Mouse (Mus musculus): ENCODE results near the gene Ccser1. TPM values are rescaled to one million over a fixed set of nuclear protein-coding genes. Genes with fewer than 3 reads are reported as not detected.
"Not testable (repeated sequence)": the region's sequence is repeated elsewhere in the genome, so short reads cannot be mapped to it uniquely, and the experiment has no call there.

Gene Ccser1
- polyA plus RNA-seq, 1 experiment from 2014 or later, result 3.8 TPM

DNA sequence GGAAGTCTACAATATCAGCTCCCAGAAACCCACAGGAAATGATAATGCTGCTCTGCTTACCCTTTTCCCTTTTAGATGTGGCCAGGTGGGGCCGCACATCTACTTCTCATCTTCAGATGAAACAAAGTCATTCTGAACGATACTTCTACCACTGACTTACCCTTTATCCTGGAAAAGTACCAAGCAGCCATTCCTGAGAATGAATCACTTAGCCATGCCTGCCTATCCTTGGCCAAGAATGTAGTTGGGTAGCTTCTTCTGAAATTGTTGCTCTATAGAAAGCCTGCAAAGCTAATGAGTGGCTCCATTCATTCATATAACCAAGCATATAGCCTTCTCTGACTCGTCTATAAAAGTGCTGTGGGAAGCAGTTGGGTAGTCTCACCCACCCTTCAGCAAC is 62.4 kb downstream of the Ccser1 start:
- Histone ChIP-seq H3K4me1 (ENCODE audit: control insufficient read depth, insufficient read depth, low read length) (no peaks in the 10 kb centered on the region), H3K9ac (ENCODE audit: low read depth, low read length) (no peak overlapping the region), H3K36me3 (ENCODE audit: control insufficient read depth, insufficient read depth, low read length) (no peaks in the 10 kb centered on the region), H3K4me2 (ENCODE audit: low read depth, low read length) (no peak overlapping the region), H3K9me3 (ENCODE audit: control insufficient read depth, low read length) (no peaks in the 10 kb centered on the region), H3K4me3 (ENCODE audit: low read length) (no peak overlapping the region), H3K27me3 (replicated peaks; ENCODE audit: control insufficient read depth, insufficient read depth, low read length) (no peaks in the 10 kb centered on the region), H3K27ac (ENCODE audit: low read length) (no peak overlapping the region)
- ATAC-seq, result no peak
- 87% methylated on average over 3 of the region's 3 CpGs for WGBS

GRCm38 (mm10) chr6:61246523-61246922 is 66.4 kb downstream of the Ccser1 start:
- Histone ChIP-seq H3K36me3 (ENCODE audit: control insufficient read depth, insufficient read depth, low read length) (no peaks in the 10 kb centered on the region), H3K9ac (ENCODE audit: low read depth, low read length) (no peak overlapping the region), H3K4me3 (ENCODE audit: low read length) (no peak overlapping the region), H3K27me3 (replicated peaks; ENCODE audit: control insufficient read depth, insufficient read depth, low read length) (no peaks in the 10 kb centered on the region), H3K4me2 (ENCODE audit: low read depth, low read length) (no peak overlapping the region), H3K4me1 (ENCODE audit: control insufficient read depth, insufficient read depth, low read length) (no peaks in the 10 kb centered on the region), H3K27ac (ENCODE audit: low read length) (no peak overlapping the region), H3K9me3 (ENCODE audit: control insufficient read depth, low read length) (no peaks in the 10 kb centered on the region)
- WGBS, result 49% methylated on average over 4 of the region's 4 CpGs
- ATAC-seq, result peak; percentile 88

DNA sequence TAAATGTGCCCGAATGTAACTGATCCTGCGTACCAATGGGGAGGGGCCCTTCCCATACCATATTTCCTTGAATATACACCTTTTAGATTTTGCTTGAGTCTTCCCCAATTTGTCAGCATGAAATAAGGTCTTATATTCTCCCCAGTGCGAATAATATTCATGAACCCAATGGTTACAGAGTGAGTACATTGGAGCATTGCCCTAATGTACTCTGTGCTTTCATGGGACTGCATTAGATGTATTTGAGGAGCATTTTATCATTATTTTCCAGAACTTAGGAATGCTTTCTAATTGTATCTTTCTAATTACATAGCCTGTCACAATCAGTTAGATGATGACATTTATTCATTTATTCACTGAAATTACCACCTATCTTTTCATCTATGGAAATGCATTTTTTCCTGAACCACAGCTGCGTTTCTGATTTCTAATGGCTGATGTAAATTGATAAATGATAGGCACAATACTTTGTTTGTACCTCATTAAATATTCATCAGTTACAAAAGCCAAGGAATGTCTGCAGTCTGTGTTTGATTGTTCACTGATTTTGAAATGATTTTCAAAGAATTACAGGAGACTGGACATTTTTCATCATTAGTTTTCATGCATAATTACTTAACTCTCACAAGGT is 67.8 kb downstream of the Ccser1 start:
- Histone ChIP-seq H3K4me3 (ENCODE audit: low read length) (no peak overlapping the region), H3K4me1 (ENCODE audit: control insufficient read depth, insufficient read depth, low read length) (no peaks in the 10 kb centered on the region), H3K9ac (ENCODE audit: low read depth, low read length) (no peak overlapping the region), H3K36me3 (ENCODE audit: control insufficient read depth, insufficient read depth, low read length) (no peaks in the 10 kb centered on the region), H3K27me3 (replicated peaks; ENCODE audit: control insufficient read depth, insufficient read depth, low read length) (no peaks in the 10 kb centered on the region), H3K9me3 (ENCODE audit: control insufficient read depth, low read length) (no peaks in the 10 kb centered on the region), H3K27ac (ENCODE audit: low read length) (no peak overlapping the region), H3K4me2 (ENCODE audit: low read depth, low read length) (no peak overlapping the region)
- no peak for ATAC-seq
- WGBS, result 79% methylated on average over 4 of the region's 4 CpGs

GRCm38 (mm10) chr6:61248700-61249099 is 68.6 kb downstream of the Ccser1 start:
- no peaks in the 10 kb centered on the region for H3K4me1 ChIP-seq (ENCODE audit: control insufficient read depth, insufficient read depth, low read length)

DNA sequence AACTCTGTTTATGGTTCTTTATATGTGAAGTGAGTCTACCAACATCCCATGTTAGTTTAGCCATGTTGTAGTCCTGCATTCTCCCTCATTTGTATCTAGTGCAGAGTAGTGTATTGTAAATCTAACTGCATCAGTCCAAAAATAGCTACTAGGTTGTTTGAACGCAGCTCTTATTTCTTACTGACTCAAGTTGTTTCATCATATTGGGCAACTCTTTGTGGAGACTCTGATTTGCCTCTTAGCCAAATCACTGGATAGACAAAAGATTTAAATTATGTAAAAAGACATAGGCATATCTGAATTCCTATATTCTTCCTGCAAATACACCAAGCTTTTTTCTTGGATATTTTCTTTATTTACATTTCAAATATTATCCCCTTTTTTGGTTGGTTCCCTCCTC is 71.1 kb downstream of the Ccser1 start:
- no peaks in the 10 kb centered on the region for H3K27me3 ChIP-seq (replicated peaks; ENCODE audit: control insufficient read depth, insufficient read depth, low read length)
- no peaks in the 10 kb centered on the region for H3K9me3 ChIP-seq (ENCODE audit: control insufficient read depth, low read length)
- H3K27ac ChIP-seq (ENCODE audit: low read length), result no peak overlapping the region
- no peaks in the 10 kb centered on the region for H3K36me3 ChIP-seq (ENCODE audit: control insufficient read depth, insufficient read depth, low read length)
- H3K9ac ChIP-seq (ENCODE audit: low read depth, low read length), result no peak overlapping the region
- H3K4me3 ChIP-seq (ENCODE audit: low read length), result no peak overlapping the region
- no peak for ATAC-seq
- H3K4me2 ChIP-seq (ENCODE audit: low read depth, low read length), result no peak overlapping the region
- WGBS, result 87% methylated on average over 1 of the region's 1 CpGs
- no peaks in the 10 kb centered on the region for H3K4me1 ChIP-seq (ENCODE audit: control insufficient read depth, insufficient read depth, low read length)

More at GRCm38 (mm10) chr6:61248700-61249099, 68.6 kb downstream of the Ccser1 start:
- Histone ChIP-seq H3K4me3 (ENCODE audit: low read length) (no peak overlapping the region), H3K9ac (ENCODE audit: low read depth, low read length) (no peak overlapping the region), H3K9me3 (ENCODE audit: control insufficient read depth, low read length) (no peaks in the 10 kb centered on the region), H3K27me3 (replicated peaks; ENCODE audit: control insufficient read depth, insufficient read depth, low read length) (no peaks in the 10 kb centered on the region), H3K36me3 (ENCODE audit: control insufficient read depth, insufficient read depth, low read length) (no peaks in the 10 kb centered on the region), H3K27ac (ENCODE audit: low read length) (no peak overlapping the region), H3K4me2 (ENCODE audit: low read depth, low read length) (no peak overlapping the region)
- WGBS, result 78% methylated on average over 2 of the region's 2 CpGs
- ATAC-seq, result no peak

DNA sequence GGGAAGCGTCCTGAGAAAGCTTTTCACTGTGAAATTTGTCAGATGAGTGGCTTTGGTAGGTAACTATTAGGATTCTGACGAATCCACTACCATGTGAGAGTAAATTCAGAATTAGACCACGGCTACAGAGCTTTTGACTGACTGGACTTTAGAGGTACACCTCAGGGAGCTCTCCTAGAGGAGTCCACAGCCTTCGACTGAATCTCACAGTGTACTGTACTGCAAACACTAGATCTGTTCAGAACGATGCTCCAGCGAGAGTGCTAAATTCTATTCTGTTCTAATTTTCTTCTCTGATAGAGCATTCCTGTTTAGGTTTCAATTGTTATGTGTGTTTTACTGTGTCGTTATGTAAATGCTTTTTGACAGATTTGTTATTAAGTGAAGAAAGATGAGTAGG is 72.8 kb downstream of the Ccser1 start:
- H3K4me3 ChIP-seq (ENCODE audit: low read length), result no peak overlapping the region
- ATAC-seq, result no peak
- WGBS, result 80% methylated on average over 7 of the region's 7 CpGs
- H3K4me2 ChIP-seq (ENCODE audit: low read depth, low read length), result no peak overlapping the region
- no peak overlapping the region for H3K9ac ChIP-seq (ENCODE audit: low read depth, low read length)
- no peaks in the 10 kb centered on the region for H3K4me1 ChIP-seq (ENCODE audit: control insufficient read depth, insufficient read depth, low read length)
- no peaks in the 10 kb centered on the region for H3K9me3 ChIP-seq (ENCODE audit: control insufficient read depth, low read length)
- no peak overlapping the region for H3K27ac ChIP-seq (ENCODE audit: low read length)
- H3K36me3 ChIP-seq (ENCODE audit: control insufficient read depth, insufficient read depth, low read length), result no peaks in the 10 kb centered on the region
- no peaks in the 10 kb centered on the region for H3K27me3 ChIP-seq (replicated peaks; ENCODE audit: control insufficient read depth, insufficient read depth, low read length)

DNA sequence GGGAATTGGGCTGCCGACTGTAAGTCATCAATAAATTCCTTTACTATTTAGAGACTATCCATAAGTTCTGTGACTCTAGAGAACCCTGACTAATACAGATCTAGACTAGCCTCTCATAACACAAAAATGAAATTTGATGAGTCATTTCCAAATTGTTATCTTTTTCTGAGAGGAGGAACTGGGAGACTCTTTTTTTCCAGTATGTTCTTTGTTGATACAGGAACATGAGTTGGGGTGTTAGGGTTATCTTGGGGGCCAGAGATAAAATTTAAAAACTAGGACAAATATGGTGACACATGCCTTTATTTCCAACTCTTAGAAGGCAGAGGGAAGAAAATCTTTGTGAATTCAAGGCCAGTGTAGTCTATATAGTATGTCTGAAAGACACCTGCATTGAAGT is 75.8 kb downstream of the Ccser1 start:
- H3K4me3 ChIP-seq (ENCODE audit: low read length); H3K9me3 ChIP-seq (ENCODE audit: control insufficient read depth, low read length); ATAC-seq; H3K4me2 ChIP-seq (ENCODE audit: low read depth, low read length); H3K27ac ChIP-seq (ENCODE audit: low read length); H3K9ac ChIP-seq (ENCODE audit: low read depth, low read length); H3K4me1 ChIP-seq (ENCODE audit: control insufficient read depth, insufficient read depth, low read length); H3K36me3 ChIP-seq (ENCODE audit: control insufficient read depth, insufficient read depth, low read length); H3K27me3 ChIP-seq (replicated peaks; ENCODE audit: control insufficient read depth, insufficient read depth, low read length): not testable (repeated sequence)
- 67% methylated on average over 1 of the region's 1 CpGs for WGBS

GRCm38 (mm10) chr6:61258847-61259634 is 78.9 kb downstream of the Ccser1 start:
- WGBS, result 70% methylated on average over 10 of the region's 10 CpGs
- H3K36me3 ChIP-seq (ENCODE audit: control insufficient read depth, insufficient read depth, low read length), result no peaks in the 10 kb centered on the region
- H3K4me1 ChIP-seq (ENCODE audit: control insufficient read depth, insufficient read depth, low read length), result 0 out of 2 replicates have a peak, but pooled peaks cover 9% of the 10 kb centered on the region
- H3K27ac ChIP-seq (ENCODE audit: low read length), result no peak overlapping the region
- H3K27me3 ChIP-seq (replicated peaks; ENCODE audit: control insufficient read depth, insufficient read depth, low read length), result no peaks in the 10 kb centered on the region
- no peaks in the 10 kb centered on the region for H3K9me3 ChIP-seq (ENCODE audit: control insufficient read depth, low read length)
- H3K4me2 ChIP-seq (ENCODE audit: low read depth, low read length), result no peak overlapping the region
- no peak for ATAC-seq
- no peak overlapping the region for H3K9ac ChIP-seq (ENCODE audit: low read depth, low read length)
- H3K4me3 ChIP-seq (ENCODE audit: low read length), result no peak overlapping the region

DNA sequence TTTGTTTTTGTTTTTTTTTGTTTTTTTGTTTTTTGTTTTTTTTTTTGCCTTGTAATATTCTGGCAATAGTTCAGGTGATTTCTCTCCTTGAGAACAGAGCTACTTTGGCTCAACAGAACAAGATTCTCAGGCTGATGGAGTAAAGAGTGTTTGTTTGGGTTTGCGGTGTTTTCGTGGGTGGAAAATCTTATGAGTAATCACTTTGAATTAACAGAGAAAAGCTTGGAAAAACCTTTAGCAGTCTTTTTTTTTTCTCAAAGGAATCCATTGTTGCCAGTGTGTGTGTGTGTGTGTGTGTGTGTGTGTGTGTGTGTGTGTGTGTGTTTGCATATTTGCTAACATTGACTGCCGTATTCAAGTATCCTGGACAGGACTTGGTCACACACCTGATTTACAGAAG is 81.3 kb downstream of the Ccser1 start:
- Histone ChIP-seq H3K27me3 (replicated peaks; ENCODE audit: control insufficient read depth, insufficient read depth, low read length) (no peaks in the 10 kb centered on the region), H3K4me2 (ENCODE audit: low read depth, low read length) (no peak overlapping the region), H3K4me1 (ENCODE audit: control insufficient read depth, insufficient read depth, low read length) (0 out of 2 replicates have a peak, but pooled peaks cover 9% of the 10 kb centered on the region), H3K4me3 (ENCODE audit: low read length) (no peak overlapping the region), H3K36me3 (ENCODE audit: control insufficient read depth, insufficient read depth, low read length) (no peaks in the 10 kb centered on the region), H3K9ac (ENCODE audit: low read depth, low read length) (no peak overlapping the region), H3K27ac (ENCODE audit: low read length) (no peak overlapping the region), H3K9me3 (ENCODE audit: control insufficient read depth, low read length) (no peaks in the 10 kb centered on the region)
- no peak for ATAC-seq
- 81% methylated on average over 3 of the region's 3 CpGs for WGBS
